Mouse (Mus musculus): ENCODE results near the gene Icam1.

GRCm38 (mm10) chr9:20966747-20967146, 49.0 kb upstream of the Icam1 start:
- no peak for TF ChIP-seq CTCF (IDR thresholded peaks at IDR 0.05; ENCODE audit: control insufficient read depth, insufficient read depth, insufficient read length)
- TF ChIP-seq USF1 (IDR thresholded peaks at IDR 0.05; ENCODE audit: low read depth): no peak
- no peak for TF ChIP-seq MAX (IDR thresholded peaks at IDR 0.05)
- TF ChIP-seq MYOG (IDR thresholded peaks at IDR 0.05; ENCODE audit: control insufficient read depth, extremely low read depth, insufficient read length): no peak
- no peak for TF ChIP-seq FOSL1 (IDR thresholded peaks at IDR 0.05; ENCODE audit: insufficient read depth, low read length, poor library complexity, severe bottlenecking)
- TF ChIP-seq MYOD1 (IDR thresholded peaks at IDR 0.05; ENCODE audit: control insufficient read depth, insufficient read length, low read depth): no peak

All from C2C12 (cell line).